Mouse (Mus musculus) hindbrain, embryonic 15.5 days (tissue): ENCODE measurements at regions not wholly inside any gene's neighbourhood (a gene's known extent, or its start where the extent isn't known, plus 50 kb on each side); places are given as distances from the start of the nearest gene placed in this dataset.

ENCODE experiments used
- ATAC-seq: fragments of 200-750 bp; cut with Nextera tagmentation; 2 replicates; pipeline ENCODE4 v1.8.0; 2017; ENCODE audit warnings: low read depth, moderate number of reproducible peaks, moderate TSS enrichment; ENCODE audit not compliant: low FRiP score
- H3K27ac ChIP-seq: fragments of 300-500 bp; sonication (generic); replicated peaks from 2 replicates; pipeline ENCODE4 v1.5.1; 2015; ENCODE audit warnings: mild to moderate bottlenecking, inconsistent platforms
- H3K27me3 ChIP-seq: fragments of 300-500 bp; sonication (generic); 2 replicates; pipeline ENCODE4 v1.6.1; 2015; ENCODE audit warnings: control low read depth, inconsistent platforms
- H3K36me3 ChIP-seq: fragments of 300-500 bp; sonication (generic); 2 replicates; pipeline ENCODE4 v1.6.1; 2015; ENCODE audit warnings: control low read depth, inconsistent platforms
- H3K4me1 ChIP-seq: fragments of 300-500 bp; sonication (generic); replicated peaks from 2 replicates; pipeline ENCODE4 v1.6.1; 2015; ENCODE audit warnings: control low read depth, inconsistent platforms
- H3K4me2 ChIP-seq: fragments of 300-500 bp; sonication (generic); 2 replicates; pipeline ENCODE4 v1.6.1; 2015; ENCODE audit warnings: moderate library complexity, mild to moderate bottlenecking, inconsistent platforms
- H3K4me3 ChIP-seq: fragments of 300-500 bp; sonication (generic); 2 replicates; pipeline ENCODE4 v1.5.1; 2015; ENCODE audit warnings: mild to moderate bottlenecking, inconsistent platforms
- H3K9ac ChIP-seq: fragments of 300-500 bp; sonication (generic); 2 replicates; pipeline ENCODE4 v1.6.1; 2015; ENCODE audit warnings: inconsistent platforms
- H3K9me3 ChIP-seq: fragments of 300-500 bp; sonication (generic); 2 replicates; pipeline ENCODE4 v1.6.1; 2016; ENCODE audit warnings: control low read depth, inconsistent platforms
- WGBS: fragments of 180-500 bp; shearing (Covaris S2); methylation state at CpG from one replicate; pipeline ENCODE4 v1.1.7; 2015; 5-methylcytosine and 5-hydroxymethylcytosine counted together

DNA sequence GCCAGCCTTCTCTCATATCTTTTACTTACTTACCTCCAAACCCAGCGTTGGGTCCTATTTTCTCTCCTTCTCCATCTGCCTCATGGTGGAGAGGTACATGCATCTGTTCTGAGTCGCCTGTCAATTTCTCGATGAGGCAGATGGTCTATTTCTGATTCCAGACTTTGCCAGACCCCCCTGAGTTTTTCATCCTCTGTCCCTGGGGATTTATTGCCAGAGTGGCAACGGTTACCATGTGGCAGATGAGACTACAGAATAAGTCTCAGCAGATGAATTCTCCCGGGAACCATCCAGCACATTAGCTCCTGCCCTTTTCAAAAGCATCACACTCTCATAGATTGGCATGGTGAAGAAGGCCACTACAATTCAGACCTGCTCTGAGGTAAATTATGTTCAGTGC, 819.7 kb upstream of the Acvr2a start:
- no peak for ATAC-seq
- Histone ChIP-seq H3K9me3 (no peaks in the 10 kb centered on the region), H3K36me3 (no peaks in the 10 kb centered on the region), H3K4me1 (no peaks in the 10 kb centered on the region), H3K9ac (no peak overlapping the region), H3K27ac (no peak overlapping the region), H3K27me3 (no peaks in the 10 kb centered on the region), H3K4me2 (no peak overlapping the region), H3K4me3 (no peak overlapping the region)
- 59% methylated on average over 5 of the region's 5 CpGs for WGBS

DNA sequence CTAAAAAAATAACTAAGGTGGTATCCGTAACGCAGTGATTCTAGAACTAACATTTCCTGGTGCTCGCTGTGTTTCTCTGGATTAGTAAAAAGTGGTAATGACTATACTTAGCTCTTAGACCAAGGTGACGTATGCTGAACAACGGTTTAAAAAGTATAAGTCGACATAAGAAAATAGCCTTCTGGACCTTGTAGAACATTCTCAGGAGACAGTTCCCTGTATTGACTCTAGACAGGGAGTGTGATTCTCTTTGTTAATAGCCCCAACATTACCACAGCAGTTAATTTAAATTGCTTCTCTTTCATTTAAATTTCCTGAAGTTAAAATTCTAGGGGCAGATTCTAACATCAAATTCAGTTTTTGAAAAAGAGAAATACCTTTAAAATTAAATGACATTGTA, 812.7 kb upstream of the Acvr2a start:
- Histone ChIP-seq H3K27me3 (no peaks in the 10 kb centered on the region), H3K4me1 (no peaks in the 10 kb centered on the region), H3K4me2 (no peak overlapping the region), H3K9me3 (no peaks in the 10 kb centered on the region), H3K27ac (no peak overlapping the region), H3K9ac (no peak overlapping the region), H3K4me3 (no peak overlapping the region), H3K36me3 (no peaks in the 10 kb centered on the region)
- WGBS, result 84% methylated on average over 6 of the region's 6 CpGs
- no peak for ATAC-seq

DNA sequence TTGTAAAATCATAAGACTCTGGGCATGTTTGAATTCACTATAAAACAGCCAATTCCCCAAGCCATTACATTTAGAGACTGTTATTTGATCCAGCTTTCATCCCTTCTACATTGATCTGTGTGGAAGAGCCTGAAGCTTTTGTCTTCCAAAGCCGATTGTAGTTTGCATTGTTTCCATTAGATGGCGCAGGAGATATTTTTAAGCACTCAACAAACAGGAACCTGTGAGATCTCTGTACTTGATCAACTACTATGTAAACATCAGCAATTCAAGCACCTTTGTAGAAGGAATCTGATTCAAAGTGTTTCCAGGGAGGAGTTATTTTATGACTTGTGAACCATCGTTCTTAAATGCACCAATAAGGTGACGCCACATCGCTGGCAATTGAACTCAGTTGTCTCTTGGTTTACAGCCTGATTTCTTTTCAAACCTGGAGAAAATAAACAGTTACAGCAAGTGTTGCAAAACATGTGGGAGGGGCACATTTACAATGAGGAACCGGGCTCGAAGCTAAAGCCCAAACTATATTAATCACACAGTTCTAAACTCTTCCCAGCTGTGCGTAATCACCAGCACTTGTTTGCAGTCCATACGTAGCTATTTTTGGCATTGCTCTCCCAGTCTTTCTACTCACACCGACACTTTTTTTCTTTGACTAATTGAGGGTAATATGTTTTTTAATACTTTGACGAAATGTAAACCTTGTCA, 812.0 kb upstream of the Acvr2a start:
- no peak overlapping the region for H3K27ac ChIP-seq
- H3K36me3 ChIP-seq, result no peaks in the 10 kb centered on the region
- H3K4me3 ChIP-seq, result no peak overlapping the region
- H3K27me3 ChIP-seq, result no peaks in the 10 kb centered on the region
- H3K9me3 ChIP-seq, result no peaks in the 10 kb centered on the region
- no peaks in the 10 kb centered on the region for H3K4me1 ChIP-seq
- ATAC-seq, result peak; percentile 90
- H3K9ac ChIP-seq, result no peak overlapping the region
- H3K4me2 ChIP-seq, result no peak overlapping the region
- 51% methylated on average over 11 of the region's 11 CpGs for WGBS

DNA sequence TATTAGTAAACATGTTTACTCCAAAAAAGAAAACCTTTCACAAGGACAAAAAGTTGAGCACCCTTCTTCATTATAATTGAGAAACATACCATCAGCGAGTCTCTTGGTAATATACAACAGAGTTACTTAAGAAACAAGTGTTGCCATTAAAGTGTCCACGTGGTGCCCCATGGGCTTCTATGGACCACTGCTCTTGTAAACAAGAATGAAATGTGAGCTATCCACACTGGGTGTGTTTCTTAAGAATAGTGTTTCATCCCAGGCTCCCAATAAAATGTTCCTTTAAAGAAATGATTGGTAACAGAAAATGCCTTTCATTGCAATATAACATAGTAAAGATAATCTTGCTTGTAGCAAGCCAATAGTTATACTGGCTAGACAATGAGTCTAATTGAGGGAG, 803.6 kb upstream of the Acvr2a start:
- no peak overlapping the region for H3K9ac ChIP-seq
- H3K27ac ChIP-seq, result no peak overlapping the region
- no peak for ATAC-seq
- no peaks in the 10 kb centered on the region for H3K27me3 ChIP-seq
- H3K4me2 ChIP-seq, result no peak overlapping the region
- no peaks in the 10 kb centered on the region for H3K36me3 ChIP-seq
- no peak overlapping the region for H3K4me3 ChIP-seq
- no peaks in the 10 kb centered on the region for H3K4me1 ChIP-seq
- WGBS, result 88% methylated on average over 2 of the region's 2 CpGs
- H3K9me3 ChIP-seq, result no peaks in the 10 kb centered on the region

DNA sequence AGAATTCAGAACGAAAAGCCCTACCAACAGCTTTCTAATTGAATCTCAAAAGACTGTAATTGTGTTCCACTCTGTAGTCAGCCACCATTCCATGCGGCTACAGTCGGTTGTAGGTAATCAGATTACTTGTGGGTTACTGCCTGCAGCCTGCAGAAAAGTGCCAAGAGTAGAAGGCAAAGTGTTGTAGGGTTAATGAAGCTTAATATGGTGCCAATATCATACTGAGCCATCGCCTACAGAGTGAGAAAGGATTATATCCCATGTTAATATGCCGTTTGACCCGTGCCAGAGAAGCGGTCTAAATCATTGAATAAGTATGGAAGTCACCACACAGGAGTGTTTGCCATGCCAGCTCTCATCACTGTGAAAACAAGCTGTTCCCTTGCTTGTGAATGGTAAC, 786.4 kb upstream of the Acvr2a start:
- Histone ChIP-seq H3K9ac (no peak overlapping the region), H3K4me2 (no peak overlapping the region), H3K27ac (no peak overlapping the region), H3K9me3 (no peaks in the 10 kb centered on the region), H3K36me3 (no peaks in the 10 kb centered on the region), H3K4me3 (no peak overlapping the region), H3K27me3 (no peaks in the 10 kb centered on the region), H3K4me1 (no peaks in the 10 kb centered on the region)
- 59% methylated on average over 7 of the region's 7 CpGs for whole genome bisulfite sequencing
- ATAC-seq, result peak; percentile 66

DNA sequence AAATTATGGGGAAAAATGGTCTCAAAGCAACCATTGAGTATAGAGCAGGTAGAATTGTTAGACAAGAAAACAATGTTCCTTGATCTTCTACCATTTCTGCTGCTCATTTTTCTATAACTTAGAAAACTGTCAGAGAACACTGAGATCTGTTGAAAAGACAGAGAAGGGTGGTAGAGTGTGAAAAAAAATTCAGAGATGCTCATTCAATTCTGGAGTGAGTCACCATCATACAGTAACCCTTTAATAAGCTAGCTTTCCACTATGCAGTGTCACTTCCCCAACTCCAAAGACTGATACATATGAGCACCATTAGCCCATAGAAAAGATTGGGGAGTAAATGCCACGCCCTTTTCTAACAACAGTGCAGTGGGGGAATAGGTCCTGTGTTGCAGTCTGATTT, 752.5 kb upstream of the Acvr2a start:
- Histone ChIP-seq H3K27ac (no peak overlapping the region), H3K4me3 (no peak overlapping the region), H3K9me3 (no peaks in the 10 kb centered on the region), H3K4me1 (no peaks in the 10 kb centered on the region), H3K4me2 (no peak overlapping the region), H3K36me3 (no peaks in the 10 kb centered on the region), H3K27me3 (no peaks in the 10 kb centered on the region), H3K9ac (no peak overlapping the region)
- whole genome bisulfite sequencing, result 64% methylated on average over 1 of the region's 1 CpGs
- ATAC-seq, result no peak

DNA sequence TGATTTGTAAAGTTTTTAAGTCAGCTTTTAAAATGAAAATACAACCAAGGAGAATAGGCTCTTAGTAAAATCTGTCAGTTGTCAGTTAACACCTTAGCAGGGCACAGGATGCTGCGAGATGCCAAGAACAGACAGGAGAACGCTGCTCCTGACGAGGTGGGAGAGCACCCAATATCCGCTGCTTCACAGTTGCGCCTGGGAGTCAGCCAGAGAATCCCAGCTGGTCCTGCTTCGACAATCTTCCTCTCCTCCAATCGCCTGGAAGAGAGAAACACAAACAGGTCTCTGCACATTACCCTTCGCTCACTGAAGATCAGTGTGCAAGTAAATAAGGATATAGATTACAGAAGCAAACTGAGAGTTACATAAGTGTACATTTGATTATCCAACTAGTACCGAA, 750.5 kb upstream of the Acvr2a start:
- Histone ChIP-seq H3K27ac (no peak overlapping the region), H3K4me3 (no peak overlapping the region), H3K9me3 (no peaks in the 10 kb centered on the region), H3K4me2 (no peak overlapping the region), H3K9ac (no peak overlapping the region), H3K4me1 (no peaks in the 10 kb centered on the region), H3K27me3 (no peaks in the 10 kb centered on the region), H3K36me3 (no peaks in the 10 kb centered on the region)
- WGBS, result 68% methylated on average over 9 of the region's 9 CpGs
- ATAC-seq, result no peak

DNA sequence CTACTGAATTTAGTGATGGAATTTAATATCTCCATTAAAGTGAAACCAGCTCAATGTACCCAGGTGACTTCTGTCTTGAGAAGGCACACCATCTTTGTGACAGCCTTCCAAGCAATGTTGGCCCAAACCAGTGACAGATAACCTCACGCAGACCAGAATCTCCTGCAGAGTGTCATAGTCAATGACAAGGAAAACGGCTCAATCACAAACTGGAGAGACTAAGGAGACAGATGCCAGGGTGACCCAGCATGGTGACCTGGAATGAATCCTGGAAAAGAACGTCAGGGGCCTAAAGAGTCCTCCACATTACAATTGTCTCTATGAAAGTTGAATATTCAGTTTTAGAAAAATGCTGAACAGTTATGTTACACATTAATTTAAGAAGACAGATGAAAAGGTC, 748.7 kb upstream of the Acvr2a start:
- WGBS, result 60% methylated on average over 3 of the region's 3 CpGs
- Histone ChIP-seq H3K4me3 (no peak overlapping the region), H3K9ac (no peak overlapping the region), H3K9me3 (no peaks in the 10 kb centered on the region), H3K4me1 (no peaks in the 10 kb centered on the region), H3K4me2 (no peak overlapping the region), H3K27me3 (no peaks in the 10 kb centered on the region), H3K36me3 (no peaks in the 10 kb centered on the region), H3K27ac (no peak overlapping the region)
- no peak for ATAC-seq

DNA sequence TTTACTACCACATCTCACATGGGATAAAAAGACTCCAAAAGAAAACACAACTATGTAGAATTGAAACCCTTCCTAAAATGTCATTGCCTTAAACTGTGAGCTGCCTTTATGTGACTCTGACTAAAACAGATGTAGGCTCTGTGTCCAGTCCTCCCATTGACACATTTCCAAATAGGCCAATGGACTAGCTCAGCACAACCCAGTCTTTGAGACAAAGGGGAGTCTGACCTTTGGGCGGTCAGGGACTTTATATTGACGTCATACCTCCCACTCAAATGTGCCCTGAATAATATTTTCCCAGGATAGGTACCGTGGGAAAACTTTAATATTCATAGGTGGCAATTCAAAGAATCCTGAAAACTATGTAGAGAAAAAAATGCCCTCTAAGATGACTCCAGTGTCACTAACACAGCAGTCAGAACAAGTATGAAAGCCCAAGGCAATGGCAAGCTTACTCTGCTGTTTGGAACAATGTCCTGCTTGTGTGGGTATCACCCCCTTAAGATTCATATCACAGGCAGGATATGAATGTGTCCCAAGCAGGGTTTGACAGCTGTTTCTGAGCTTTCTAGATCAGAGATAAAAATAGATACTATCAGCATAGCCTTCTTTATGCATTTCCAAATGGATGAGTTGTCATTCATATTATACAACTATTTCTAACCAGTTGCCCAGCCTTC, 731.6 kb upstream of the Acvr2a start:
- Histone ChIP-seq H3K27ac (no peak overlapping the region), H3K9ac (no peak overlapping the region), H3K36me3 (no peaks in the 10 kb centered on the region), H3K4me3 (no peak overlapping the region), H3K9me3 (no peaks in the 10 kb centered on the region), H3K27me3 (no peaks in the 10 kb centered on the region), H3K4me2 (no peak overlapping the region), H3K4me1 (no peaks in the 10 kb centered on the region)
- WGBS, result 31% methylated on average over 3 of the region's 3 CpGs
- no peak for ATAC-seq

DNA sequence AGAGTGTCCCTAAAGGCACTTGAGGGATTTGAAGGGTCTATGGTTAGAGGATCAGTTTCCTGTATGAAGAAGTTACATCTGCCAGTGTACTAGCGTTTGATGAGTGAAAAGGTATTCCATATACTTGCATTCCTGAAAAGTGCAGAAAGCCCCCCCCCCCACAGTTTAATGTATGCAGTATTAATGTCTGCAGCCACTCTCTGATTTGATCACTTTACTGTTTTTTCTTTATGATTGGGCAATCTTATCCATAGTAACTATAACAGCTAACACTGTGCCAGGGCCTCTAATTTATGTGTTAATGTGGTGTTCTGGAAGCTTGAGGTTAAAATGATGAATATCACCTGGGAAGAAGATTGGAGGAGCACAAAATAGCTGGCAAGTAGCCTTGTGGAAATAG, 715.6 kb upstream of the Acvr2a start:
- Histone ChIP-seq H3K27me3 (no peaks in the 10 kb centered on the region), H3K36me3 (no peaks in the 10 kb centered on the region), H3K4me1 (peaks cover 16% of the 10 kb centered on the region), H3K9me3 (no peaks in the 10 kb centered on the region), H3K9ac (no peak overlapping the region), H3K27ac (no peak overlapping the region), H3K4me3 (no peak overlapping the region), H3K4me2 (no peak overlapping the region)
- no peak for ATAC-seq
- 57% methylated on average over 1 of the region's 1 CpGs for WGBS

DNA sequence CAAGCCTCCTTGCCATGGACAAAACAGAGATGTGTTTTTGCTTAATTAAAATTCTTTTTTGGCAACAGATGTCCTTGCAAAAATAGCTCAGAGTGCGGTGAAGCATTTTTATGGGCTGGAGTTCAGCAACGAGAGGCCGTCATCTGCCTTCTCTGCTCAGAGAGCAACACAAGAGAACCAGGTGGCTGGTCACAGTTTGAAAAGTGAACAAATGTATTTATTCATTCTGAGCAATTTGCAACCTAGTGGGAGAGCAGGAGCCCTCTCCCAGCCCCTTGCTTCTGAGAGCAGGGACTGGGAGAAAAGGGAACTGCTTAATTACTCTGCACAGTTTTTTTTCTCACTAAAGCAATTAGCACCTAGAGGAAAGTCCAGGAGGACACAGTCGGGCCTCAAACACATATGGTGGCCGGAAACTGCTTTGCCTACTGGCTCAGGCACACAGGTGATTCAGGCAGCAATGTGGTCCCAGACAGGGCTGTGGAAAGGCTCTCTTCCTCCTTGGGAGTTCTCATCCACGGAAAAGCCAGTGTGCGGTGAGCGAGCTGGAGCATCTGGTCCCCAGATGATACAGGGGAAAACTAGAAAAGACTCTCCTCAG, 714.9 kb upstream of the Acvr2a start:
- no peak overlapping the region for H3K9ac ChIP-seq
- H3K36me3 ChIP-seq, result no peaks in the 10 kb centered on the region
- peak overlapping the region; percentile 11; the same call in 1 of the 2 replicates for H3K4me2 ChIP-seq
- ATAC-seq, result peak; percentile 75
- H3K4me3 ChIP-seq, result no peak overlapping the region
- peak overlapping the region; percentile 59 for H3K27ac ChIP-seq
- H3K9me3 ChIP-seq, result no peaks in the 10 kb centered on the region
- H3K4me1 ChIP-seq, result peaks cover 16% of the 10 kb centered on the region
- WGBS, result 28% methylated on average over 8 of the region's 8 CpGs
- H3K27me3 ChIP-seq, result no peaks in the 10 kb centered on the region

DNA sequence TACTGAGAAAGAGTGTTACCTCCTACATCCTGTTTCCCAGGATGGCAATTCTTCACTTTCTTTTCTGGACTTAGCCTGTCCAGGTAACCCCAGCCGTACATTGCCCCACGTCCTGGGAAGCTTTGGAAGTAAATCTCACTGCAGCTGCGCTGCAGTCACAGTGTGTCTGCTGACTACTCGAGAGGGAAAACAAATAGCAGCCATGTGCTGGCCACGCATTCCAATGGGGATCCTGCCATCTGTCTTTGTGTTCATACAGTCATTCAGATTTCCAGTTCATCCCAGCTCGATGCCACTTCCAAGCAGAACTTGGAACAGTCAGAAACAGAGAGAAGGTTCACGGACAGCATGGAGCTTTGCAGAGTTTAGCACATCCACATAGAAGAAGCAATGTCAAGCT, 690.2 kb upstream of the Acvr2a start:
- 34% methylated on average over 7 of the region's 7 CpGs for WGBS
- Histone ChIP-seq H3K9me3 (no peaks in the 10 kb centered on the region), H3K36me3 (no peaks in the 10 kb centered on the region), H3K9ac (no peak overlapping the region), H3K4me1 (no peaks in the 10 kb centered on the region), H3K27me3 (no peaks in the 10 kb centered on the region), H3K4me2 (no peak overlapping the region), H3K27ac (no peak overlapping the region), H3K4me3 (no peak overlapping the region)
- ATAC-seq, result no peak
